Mouse (Mus musculus) c-Kit-positive CD71-positive TER-119-negative erythroid progenitor cells, embryonic 14.5 days (primary cell): ENCODE results near the gene Parl.

ENCODE experiments used
- DNase-seq: peaks from one replicate; pipeline ENCODE4 v3.0.0-alpha.2; 2013; ENCODE audit warnings: low read depth

The Parl gene

DNA sequence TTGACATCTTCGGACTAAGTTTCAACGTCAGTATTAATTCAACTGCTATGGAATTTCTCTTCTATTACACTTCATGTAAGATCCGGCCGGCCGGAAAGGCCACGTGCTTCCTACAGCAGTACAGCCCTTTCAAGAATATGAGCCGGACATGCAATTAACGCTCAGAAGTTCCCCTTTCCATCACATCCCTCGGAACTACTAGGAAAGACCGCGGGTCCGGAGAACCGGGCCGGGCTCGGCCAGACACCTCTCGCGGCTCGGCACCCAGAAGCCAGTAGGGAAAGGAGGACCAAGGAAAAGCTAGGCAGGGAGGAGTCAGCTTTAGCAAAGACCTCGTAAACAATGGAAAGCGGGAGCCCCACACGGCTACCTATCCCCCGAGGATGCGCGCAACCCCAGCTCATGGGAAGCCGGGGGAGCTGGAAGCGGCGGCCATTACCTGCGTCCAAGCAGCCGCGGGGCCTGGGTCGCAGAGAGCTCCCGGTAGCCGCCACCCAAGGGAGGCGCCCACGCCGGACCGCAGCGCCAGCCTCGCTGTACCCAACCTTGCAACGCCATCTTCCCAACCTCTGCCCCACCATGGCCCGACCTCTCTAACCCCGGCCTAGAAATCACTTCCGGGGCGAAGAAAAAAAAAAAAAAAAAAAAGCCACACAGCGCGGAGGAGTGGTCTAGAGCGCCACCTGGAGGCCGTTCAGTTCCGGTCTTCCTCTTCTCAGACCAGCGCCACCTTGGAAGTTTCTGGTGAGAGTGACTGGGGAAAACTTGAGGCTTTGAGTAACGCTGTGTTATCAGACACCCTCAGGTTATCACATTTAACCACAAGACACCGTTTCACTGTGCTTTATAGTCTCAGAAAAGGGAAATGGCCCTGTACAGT lies at the start of gene Parl:
Parl (minus strand) TSS at position 618 of the 880 bp plus-strand sequence.
- DNase-seq: peak; percentile 97

DNA sequence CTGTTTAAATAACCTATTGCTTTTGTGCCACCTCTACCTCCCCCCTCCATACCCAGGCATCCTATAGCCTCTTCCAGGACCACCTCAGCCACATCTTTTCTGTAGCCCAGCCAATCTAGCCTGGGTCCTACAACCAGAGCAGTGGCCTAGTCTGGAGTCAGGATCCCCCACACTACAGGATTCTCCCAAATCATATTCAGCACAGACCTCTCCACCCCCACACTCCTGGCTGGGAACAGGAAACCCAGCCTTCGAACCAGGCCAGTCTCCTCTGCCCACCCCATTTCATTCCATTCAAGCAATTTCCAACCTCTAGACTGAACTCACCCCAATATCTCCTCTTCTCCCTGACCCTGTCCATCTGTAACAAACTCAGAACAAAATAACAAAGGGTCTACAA lies 43.3 kb upstream of the Parl start:
- DNase-seq: no peak

DNA sequence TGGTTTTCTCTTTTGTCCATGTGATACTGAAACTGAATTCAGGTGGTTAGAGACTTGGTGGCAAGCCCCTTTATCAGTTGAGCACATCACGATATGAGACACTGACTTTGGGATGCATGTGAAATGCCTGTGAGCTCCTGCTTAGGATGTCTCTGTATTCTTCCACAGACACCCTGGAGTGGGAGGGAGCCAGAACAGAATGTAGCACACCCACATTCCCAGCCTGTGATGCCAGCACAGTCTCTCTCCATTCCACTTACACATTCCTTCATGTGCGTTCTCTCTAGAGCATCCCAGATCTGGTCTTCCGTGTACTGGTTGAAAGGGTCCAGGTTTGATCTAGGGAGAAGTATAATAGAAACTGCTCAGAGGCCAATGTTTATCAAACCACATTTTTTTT lies 36.4 kb upstream of the Parl start:
- no peak for DNase-seq

DNA sequence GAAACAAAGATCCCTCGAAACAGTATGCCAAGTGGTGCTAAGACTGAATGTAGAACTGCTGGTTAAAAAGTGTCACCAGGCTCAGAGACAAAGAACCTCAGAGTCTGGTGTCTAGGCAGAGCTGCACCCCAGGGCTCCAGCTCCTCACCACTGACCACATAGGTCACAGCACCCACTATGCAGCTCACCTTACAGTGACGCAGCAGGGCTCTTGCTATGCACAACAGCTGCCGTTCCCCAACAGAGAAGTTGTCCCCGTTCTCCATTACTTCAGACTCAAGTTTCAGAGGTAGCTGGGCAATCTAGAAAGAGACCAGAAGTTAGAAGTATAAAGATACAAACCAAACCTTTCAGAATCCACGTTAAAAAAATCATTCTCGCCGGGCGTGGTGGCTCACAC lies 32.7 kb upstream of the Parl start:
- DNase-seq: no peak

DNA sequence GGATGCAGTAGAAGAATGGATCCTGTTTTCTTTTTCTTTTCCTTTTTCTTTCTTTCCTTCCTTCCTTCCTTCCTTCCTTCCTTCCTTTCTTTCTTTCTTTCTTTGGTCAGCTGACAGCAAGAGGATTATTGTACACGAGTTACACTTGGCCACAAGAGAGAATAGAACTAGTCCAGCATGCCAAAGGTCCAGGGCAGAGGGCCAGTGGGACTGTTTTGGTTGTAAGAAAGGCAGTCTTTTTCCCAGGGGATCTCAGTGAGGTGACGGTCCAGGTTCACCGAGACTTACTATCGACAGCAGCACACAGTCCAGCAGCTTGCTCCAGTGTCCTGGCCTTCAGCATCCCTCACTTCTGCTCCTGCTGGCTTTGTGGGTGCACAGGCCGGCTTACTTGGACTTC lies 26.1 kb upstream of the Parl start:
- DNase-seq: no peak

DNA sequence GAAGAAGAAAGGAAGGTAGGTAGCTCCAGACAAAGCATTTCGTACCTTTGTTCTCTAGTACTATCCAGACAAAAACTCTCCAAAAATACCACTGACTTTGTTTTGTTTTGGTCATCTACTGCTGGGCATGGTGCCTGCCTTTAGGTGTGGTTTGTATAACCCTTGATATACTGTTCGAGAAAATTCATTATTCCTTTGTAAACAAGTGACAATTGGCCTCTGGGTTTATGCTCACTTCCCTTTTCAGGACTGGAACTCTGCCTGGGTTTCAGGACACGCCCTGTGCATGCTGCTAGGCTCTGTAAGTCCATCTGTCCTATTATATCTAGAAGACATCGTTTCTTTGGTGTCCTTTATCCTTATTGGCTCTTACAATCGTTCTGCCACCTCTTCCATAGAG lies 23.1 kb upstream of the Parl start, which contains the start of gene Cyp2ab1:
Cyp2ab1 (minus strand) TSS at position 119 of the 400 bp plus-strand sequence.
- DNase-seq: no peak

DNA sequence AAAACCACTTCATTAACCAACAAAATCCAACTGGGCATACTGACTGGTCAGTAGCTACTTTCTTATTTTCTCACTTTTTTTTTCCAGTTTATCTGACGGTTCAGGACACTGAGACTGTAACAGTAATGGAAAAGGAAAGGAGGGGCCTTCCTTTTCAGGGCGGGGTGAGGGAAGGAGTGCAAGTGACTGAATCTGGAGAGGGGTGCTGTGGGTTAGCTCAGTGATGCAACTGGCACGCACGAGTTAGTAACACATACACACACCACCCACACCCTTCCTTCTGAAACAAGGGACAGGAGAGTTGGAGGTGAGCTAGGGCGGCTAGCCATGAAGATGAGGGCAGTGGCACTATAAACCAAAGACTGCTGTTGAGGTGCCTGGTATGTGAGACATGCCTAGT lies 21.7 kb upstream of the Parl start:
- no peak for DNase-seq

DNA sequence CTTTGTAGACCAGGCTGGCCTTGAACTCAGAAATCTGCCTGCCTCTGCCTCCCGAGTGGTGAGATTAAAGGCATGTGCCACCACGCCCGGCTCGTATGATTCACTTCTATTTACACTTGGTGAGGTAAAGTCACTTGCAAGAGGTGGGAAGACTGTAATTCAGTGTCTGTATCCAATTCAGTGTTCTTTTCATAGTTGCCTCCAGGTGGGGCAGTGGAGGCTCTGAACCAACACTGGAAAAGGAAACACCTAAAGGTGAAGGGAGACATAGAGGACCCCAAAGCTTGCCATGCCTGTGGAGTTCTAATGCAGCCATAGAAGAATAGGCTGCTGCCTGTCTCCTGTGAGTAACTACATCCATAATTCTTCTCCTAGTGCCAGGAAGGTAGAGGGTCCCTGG lies 20.1 kb upstream of the Parl start:
- no peak for DNase-seq

DNA sequence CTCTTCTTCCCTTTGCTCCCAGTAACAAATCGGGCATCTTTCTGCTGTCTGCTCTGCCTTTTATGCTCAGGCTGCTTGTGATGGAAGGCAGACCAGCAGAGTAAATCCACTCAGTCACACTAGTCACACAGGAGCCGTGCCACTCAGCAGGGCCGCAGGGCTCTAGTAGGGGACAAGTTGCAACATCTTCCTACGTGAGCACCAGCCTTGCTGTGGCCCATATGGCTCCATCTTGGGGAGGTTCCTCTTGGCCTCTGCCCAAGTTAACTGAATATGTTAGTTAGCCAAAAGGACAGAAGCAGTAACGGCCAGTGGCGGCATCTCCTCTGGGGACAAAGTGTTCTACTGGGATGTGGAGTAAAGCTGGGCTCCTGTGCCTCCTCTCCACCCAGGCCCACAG lies 14.6 kb upstream of the Parl start:
- no peak for DNase-seq

DNA sequence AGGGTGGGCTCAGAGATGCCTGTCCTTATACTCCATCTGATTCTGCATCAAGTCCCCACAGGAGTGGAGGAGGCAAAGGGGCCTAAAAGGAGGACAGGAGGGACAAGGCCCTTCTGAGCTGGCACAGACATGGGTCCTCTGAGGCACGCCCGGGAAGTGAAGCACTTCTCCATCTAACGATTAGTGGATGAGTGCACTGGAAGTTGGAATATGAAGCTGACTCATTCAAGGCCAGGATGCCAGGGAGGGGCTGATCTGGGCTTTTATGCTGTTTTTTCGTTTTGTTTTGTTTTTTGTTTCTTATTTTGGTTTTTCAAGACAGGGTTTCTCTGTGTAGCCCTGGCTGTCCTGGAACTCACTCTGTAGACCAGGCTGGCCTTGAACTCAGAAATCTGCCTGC lies 13.1 kb upstream of the Parl start:
- DNase-seq: no peak

DNA sequence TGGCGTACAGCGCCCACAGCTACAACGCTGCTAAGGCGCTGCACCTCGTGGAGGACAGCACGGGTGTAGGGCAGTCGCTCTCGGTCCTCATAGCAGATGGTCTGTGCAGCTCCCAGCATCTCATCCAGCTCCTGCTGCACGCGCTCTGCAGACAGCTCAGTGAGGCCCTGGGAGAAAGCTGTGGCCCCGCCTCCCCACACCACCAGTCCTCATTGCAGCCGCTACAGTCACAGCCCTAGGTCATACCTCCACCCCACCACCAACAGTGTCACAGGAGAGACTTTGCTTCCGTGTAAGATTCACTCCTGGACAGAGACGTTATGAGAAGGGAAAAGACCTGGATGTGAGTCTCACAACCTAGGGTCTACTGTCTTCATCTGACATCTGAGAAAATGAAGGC lies 10.1 kb upstream of the Parl start:
- DNase-seq: no peak

DNA sequence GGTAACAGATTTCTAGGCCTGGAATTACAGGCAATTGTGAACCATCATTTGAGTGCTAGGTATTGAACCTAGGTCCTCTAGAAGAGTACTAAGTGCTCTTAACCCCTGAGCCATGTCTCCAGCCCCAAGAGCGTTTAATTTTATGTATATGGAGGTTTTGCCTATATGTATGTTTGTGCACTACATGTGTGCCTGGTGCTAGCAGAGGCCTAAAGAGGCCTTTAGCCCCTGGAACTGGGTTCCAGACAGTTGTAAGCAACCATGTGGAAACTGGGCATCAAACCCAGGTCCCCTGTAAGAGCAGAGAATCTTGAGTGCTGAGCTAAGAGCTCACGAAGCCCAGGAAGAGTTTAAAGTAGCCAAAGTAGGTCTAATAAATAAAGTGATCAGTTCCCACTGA lies 2.1 kb downstream of the Parl start:
- DNase-seq: no peak

DNA sequence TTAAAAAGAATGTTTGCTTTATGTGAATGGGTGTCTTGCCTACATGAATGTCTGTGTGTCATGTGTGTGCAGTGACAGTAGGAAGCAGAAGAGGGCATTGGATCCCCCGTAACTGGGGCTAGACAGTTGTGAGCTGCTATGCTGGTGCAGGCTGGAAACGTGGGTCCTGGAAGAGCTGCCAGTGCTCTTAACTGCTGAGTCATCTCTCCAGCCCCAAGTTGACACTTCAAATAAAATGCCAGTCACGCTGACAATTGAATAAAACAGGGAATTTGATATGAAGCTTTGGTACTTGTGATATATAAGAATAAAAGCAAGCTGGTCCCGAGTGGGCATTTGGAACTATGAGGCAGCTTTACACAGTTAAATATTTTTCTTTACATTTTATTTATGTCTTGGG lies 21.9 kb downstream of the Parl start:
- DNase-seq: no peak

DNA sequence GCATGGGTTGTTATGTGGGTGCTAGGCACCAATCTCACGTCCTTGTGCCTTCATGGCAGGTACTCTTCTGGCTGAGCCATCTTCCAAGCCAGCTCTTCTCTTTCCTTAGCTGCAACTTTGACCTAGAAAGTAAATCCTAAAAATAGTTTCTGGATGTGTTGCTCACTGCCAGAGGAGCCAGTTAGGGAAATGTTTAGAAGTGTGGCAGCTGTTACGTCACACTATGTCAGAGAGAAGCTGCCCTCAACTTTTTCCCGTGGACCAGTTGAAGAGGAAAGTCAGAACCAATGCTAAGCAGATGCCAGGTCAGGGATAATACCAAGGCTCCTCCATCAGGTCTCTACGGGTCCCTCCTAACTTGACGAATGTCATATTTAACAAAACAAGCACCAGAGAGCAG lies 22.8 kb downstream of the Parl start:
- DNase-seq: no peak

DNA sequence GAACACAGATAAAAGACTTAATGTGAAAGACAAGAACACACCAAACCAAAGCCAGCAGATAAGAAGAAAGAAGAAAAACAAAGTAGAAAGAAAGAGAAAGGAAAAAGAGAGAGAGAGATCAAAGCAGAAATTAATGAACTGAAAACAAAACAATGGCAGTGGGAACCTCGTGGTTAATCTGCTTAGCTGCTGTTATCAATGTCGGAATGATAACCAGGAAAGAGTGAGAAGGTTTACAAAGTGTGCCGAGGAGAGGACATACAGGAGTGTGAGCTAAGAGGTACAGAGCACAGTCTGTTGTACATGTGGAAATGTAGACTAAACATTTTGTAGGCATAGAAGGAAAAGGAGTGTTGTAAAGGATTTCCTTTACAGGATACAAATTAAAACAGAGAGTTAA lies 29.2 kb downstream of the Parl start:
- DNase-seq: no peak

DNA sequence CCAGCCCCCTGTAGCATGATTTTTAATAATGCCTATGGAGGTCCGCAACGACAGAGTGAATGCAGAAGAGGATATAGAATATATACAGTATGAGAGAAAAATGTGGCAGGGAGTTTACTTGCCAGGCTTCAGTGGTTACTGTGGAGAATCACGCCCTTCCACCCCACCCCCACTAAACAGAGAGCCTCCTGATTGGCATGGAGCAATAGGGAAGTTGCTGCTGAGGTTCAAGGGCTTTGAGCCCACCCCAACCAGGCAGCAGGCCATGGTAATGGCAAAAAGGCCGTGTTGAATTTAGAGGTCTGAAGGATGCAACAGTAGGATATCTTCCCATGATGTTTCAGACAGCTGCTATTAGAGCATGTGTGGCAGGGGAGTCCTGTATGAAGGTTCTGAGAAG lies 30.8 kb downstream of the Parl start:
- no peak for DNase-seq

DNA sequence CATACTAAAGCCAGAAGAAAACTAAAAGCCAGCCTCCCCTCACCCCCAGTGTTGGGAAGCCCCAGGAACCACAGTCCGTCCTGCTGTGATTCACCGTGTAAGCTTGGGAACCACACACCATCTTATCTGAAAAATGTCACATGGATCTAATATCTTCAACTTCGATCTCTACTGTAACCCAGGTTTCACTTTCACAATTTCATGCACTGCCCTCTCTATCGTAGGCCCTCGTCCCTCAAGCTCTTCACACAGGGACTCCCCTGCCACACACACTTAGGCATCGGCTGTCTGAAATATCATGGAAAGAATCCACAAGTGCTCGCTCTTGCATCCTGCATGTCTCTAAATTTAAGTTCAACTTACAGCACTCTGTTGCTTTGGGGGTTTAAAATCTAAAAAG lies 37.1 kb downstream of the Parl start:
- DNase-seq: no peak

DNA sequence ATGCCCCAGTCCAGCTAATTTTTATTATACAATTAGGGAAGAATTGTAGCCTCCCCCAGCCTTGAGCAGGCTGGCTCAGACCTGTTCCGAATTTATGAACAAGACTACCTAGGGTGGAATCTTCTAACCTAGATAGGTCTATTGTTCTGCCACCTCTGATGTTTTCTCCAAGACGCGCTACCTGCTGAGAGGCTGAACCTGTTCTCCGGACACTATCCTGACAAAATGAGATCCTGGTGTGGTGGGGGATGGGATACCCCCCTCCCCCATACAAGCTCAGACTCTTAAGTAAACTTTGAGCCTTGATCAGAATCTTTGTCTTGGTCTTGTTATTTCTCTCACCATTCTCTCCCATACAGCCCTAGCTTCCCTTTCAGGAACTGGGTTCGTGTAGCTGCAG lies 44.3 kb downstream of the Parl start:
- DNase-seq: no peak

DNA sequence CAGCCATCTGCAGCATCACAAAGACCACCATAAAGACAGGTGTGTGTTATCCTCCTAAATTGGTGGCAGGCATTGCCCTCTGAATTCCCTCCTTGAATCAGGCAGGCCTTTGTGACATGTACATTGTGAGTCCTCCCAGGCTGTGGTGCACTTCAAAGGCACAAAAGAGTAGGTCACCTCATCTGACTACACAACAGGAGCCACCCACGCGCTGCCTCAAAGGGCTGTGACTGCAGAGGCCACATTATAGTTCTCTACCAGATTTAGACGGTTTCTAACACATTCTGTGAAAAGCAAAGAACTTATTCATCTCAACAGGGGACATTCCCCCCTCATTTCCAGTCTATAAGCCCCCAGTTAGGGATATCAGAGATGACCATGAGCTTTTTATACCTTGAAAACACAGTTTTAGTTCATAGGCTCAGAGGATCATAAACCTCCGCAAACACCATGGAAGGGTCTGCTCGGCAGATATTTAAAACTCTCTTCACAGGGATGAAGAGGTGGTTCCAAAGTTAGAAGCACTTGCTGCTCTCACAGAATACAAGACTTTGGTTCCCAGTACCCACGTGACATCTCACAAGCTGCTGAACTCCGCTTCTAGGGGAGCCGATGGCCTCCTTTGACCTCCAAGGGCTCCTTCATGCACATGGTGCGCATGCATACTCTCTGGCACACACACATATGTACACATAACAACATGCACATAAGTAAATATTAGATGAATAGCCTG lies 53.6 kb downstream of the Parl start:
- no peak for DNase-seq

DNA sequence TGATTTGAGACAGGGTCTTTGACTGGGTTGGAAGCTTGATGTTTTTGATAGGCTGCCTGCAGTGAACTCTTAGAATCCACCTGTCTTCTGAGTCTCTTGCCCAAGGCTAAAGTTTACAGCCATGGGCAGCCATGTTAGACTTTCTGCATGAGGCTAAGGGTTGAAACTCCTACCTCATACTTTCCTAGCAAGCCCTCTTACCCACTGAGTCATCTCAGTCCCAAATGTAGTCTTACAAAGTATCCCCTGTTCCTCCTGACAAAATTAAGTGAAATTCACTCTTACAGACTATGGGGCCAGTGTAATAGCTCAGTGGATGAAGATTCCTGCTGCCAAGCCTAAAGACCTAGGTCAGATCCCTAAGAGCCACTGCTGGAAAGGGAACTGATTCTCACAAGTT lies 55.1 kb downstream of the Parl start:
- no peak for DNase-seq

DNA sequence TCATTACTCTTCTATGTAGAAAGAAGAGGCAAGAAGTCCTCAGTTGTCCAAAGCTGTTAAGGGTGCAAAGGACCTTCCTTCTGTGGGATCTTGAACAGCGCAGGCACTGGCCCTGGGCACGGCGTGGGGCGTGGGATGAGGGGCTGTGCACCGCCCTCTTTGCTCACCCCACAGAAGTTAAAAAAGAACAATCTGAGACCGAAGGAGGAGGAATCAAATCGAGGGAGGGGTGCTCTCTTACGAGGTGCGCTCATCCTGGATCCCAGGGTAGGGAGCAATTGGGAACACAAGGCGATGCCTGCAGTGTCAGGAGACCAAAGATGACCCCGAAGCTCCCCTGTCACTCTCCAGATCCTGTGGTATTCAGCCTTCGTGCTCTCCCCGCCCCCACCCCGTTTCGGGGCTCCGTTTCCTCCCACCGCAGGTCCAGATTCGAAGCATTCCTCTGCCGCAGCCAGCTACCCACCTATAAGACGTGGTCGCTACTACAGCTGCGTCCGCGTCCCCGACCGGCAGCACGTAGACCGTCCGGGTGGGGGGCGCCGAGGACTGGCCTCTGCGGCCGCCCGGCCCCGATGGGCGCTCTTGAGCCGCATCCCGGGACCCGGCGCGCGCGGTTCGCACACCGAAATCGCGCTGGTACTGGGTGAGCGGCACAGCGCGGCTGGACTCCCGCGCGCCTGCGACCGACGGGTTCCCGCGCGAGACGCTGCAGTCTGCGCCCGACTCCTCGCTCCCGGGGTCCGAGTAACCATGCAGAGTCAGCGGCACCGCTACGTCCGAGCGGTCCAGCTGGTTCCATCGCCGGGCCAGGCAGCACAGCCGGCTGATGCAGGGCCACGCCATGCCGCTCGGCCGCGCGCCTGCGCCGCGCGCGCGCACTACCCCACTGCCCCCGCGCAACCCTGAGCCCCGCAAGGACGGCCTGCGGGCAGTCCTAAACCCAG lies 61.4 kb downstream of the Parl start, which contains the start of gene Map6d1:
Map6d1 (minus strand) TSS at position 891 of the 947 bp plus-strand sequence.
- no peak for DNase-seq

DNA sequence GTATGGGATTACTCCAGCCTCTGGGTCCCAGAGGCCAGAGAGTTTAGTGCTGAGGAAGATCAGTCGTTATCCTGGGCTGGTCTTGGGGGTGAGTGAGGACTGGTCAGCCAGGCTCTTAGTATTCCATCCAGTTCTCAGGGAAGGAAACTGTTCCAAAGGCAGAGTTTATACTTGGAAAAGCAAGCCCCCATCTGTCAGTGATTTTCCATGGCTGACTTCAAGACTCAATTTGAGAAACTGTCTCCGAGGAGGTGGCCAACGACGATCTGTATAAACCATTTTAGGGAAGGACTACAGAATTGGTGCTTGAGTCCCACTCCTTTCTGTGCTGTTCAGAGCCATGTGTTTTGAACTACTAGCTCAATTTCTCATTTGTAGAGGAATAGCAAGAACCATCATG lies 63.5 kb downstream of the Parl start:
- DNase-seq: no peak
